Mouse (Mus musculus) midbrain, postnatal 0 days (tissue): ENCODE results near the gene BC025920. TPM values are rescaled to one million over a fixed set of nuclear protein-coding genes. Genes with fewer than 3 reads are reported as not detected.
"Not testable (repeated sequence)": the region's sequence is repeated elsewhere in the genome, so short reads cannot be mapped to it uniquely, and the experiment has no call there.

Experiments
- ATAC-seq: fragments of 200-750 bp; cut with Nextera tagmentation; 2 replicates; pipeline ENCODE4 v1.8.0; 2017; ENCODE audit warnings: moderate number of reproducible peaks, mild to moderate bottlenecking, moderate TSS enrichment, moderate library complexity; ENCODE audit not compliant: low FRiP score
- DNase-seq: peaks from one replicate; pipeline ENCODE4 v3.0.0-alpha.2; 2015; ENCODE audit warnings: low spot score
- H3K27ac ChIP-seq: fragments of 300-500 bp; sonication (generic); 2 replicates; pipeline ENCODE4 v1.5.1; 2014; ENCODE audit warnings: low read depth, mild to moderate bottlenecking, low read length, mixed read lengths
- H3K27me3 ChIP-seq: fragments of 300-500 bp; sonication (generic); 2 replicates; pipeline ENCODE4 v1.6.1; 2014; ENCODE audit warnings: low read length, control low read depth, mixed read lengths; ENCODE audit not compliant: insufficient read depth
- H3K36me3 ChIP-seq: fragments of 300-500 bp; sonication (generic); 2 replicates; pipeline ENCODE4 v1.6.1; 2014; ENCODE audit warnings: low read length, control low read depth, mixed read lengths; ENCODE audit not compliant: insufficient read depth
- H3K4me1 ChIP-seq: fragments of 300-500 bp; sonication (generic); 2 replicates; pipeline ENCODE4 v1.6.1; 2014; ENCODE audit warnings: mild to moderate bottlenecking, control low read depth, antibody characterized with exemption, low read length, mixed read lengths; ENCODE audit not compliant: insufficient read depth
- H3K4me2 ChIP-seq: fragments of 300-500 bp; sonication (generic); 2 replicates; pipeline ENCODE4 v1.6.1; 2014; ENCODE audit warnings: low read depth, mild to moderate bottlenecking, low read length, mixed read lengths; ENCODE audit not compliant: poor library complexity, severe bottlenecking
- H3K4me3 ChIP-seq: fragments of 300-500 bp; sonication (generic); 2 replicates; pipeline ENCODE4 v1.5.1; 2014; ENCODE audit warnings: low read depth, mild to moderate bottlenecking, low read length, moderate library complexity
- H3K9ac ChIP-seq: fragments of 300-500 bp; sonication (generic); replicated peaks from 2 replicates; pipeline ENCODE4 v1.6.1; 2014; ENCODE audit warnings: mild to moderate bottlenecking, low read length, moderate library complexity, mixed read lengths; ENCODE audit not compliant: poor library complexity, severe bottlenecking
- H3K9me3 ChIP-seq: fragments of 300-500 bp; sonication (generic); 2 replicates; pipeline ENCODE4 v1.6.1; 2016; ENCODE audit warnings: low read length, control low read depth
- CTCF ChIP-seq: IDR thresholded peaks from 2 replicates; pipeline ENCODE4 v1.5.1; 2016; ENCODE audit warnings: antibody characterized with exemption, mild to moderate bottlenecking
- WGBS: fragments of 180-500 bp; shearing (Covaris S2); extraction: QIAGEN DNeasy Blood & Tissue Kit; methylation state at CpG from one replicate; pipeline ENCODE4 v1.1.7; 2014; 5-methylcytosine and 5-hydroxymethylcytosine counted together
- polyA plus RNA-seq: library from polyadenylated mRNA; unstranded; fragments of >200 nt; fragmentation: Nextera tagmentation; extraction: Ambion mirVana; gene quantifications from 2 replicates; pipeline ENCODE4 v1.2.1, GENCODE M21; 2015
- total RNA-seq: library from RNA; depleted of rRNA; stranded (reverse); fragments of >200 nt; gene quantifications from 2 replicates; pipeline ENCODE4 v1.2.3, GENCODE M21; 2014

Gene BC025920
- total and polyA plus RNA-seq, 2 experiments from 2014 or later: 1.2 to 1.6 TPM

GRCm38 (mm10) chr10:81636338-81636737, 30.3 kb downstream of the BC025920 start:
- H3K27me3 ChIP-seq: no peaks in the 10 kb centered on the region
- H3K4me1 ChIP-seq: peaks cover under 1% of the 10 kb centered on the region
- no peaks in the 10 kb centered on the region for H3K9me3 ChIP-seq
- DNase-seq: no peak
- no peak overlapping the region for H3K9ac ChIP-seq
- 20% methylated on average over 8 of the region's 8 CpGs for WGBS
- no peak for ATAC-seq
- no peak for TF ChIP-seq CTCF
- no peak overlapping the region for H3K4me2 ChIP-seq
- H3K4me3 ChIP-seq: no peak overlapping the region
- no peak overlapping the region for H3K27ac ChIP-seq
- 0 out of 2 replicates have a peak, but pooled peaks cover 3% of the 10 kb centered on the region for H3K36me3 ChIP-seq

GRCm38 (mm10) chr10:81638101-81638500, 32.0 kb downstream of the BC025920 start:
- H3K36me3 ChIP-seq: 0 out of 2 replicates have a peak, but pooled peaks cover 3% of the 10 kb centered on the region
- H3K9ac ChIP-seq: no peak overlapping the region
- DNase-seq: no peak
- H3K4me3 ChIP-seq: no peak overlapping the region
- no peak overlapping the region for H3K4me2 ChIP-seq
- peaks cover 18% of the 10 kb centered on the region for H3K4me1 ChIP-seq
- no peak for ATAC-seq
- no peak for TF ChIP-seq CTCF
- WGBS: 74% methylated on average over 6 of the region's 6 CpGs
- no peaks in the 10 kb centered on the region for H3K27me3 ChIP-seq
- no peaks in the 10 kb centered on the region for H3K9me3 ChIP-seq
- H3K27ac ChIP-seq: no peak overlapping the region

GRCm38 (mm10) chr10:81640825-81641224, 34.8 kb downstream of the BC025920 start:
- not testable (repeated sequence) for H3K9me3 ChIP-seq, ATAC-seq, H3K9ac ChIP-seq, H3K4me2 ChIP-seq, H3K36me3 ChIP-seq, H3K27me3 ChIP-seq, DNase-seq, H3K27ac ChIP-seq, H3K4me3 ChIP-seq
- 33% methylated on average over 4 of the region's 4 CpGs for WGBS
- H3K4me1 ChIP-seq: peaks cover 18% of the 10 kb centered on the region

- WGBS: 96% methylated on average over 2 of the region's 2 CpGs
- H3K4me2 ChIP-seq: peak overlapping the region; percentile 18; the same call in 1 of the 2 replicates
These were observed 35.5 kb downstream of the BC025920 start for GRCm38 (mm10) chr10:81641566-81641965.

GRCm38 (mm10) chr10:81641978-81642647, 36.0 kb downstream of the BC025920 start:
- ATAC-seq (no peak), DNase-seq (no peak)
- Histone ChIP-seq H3K36me3 (0 out of 2 replicates have a peak, but pooled peaks cover 3% of the 10 kb centered on the region), H3K4me1 (peaks cover 18% of the 10 kb centered on the region), H3K4me3 (peak overlapping the region; percentile 67; the same call in 1 of the 2 replicates), H3K4me2 (peak overlapping the region; percentile 91), H3K27me3 (no peaks in the 10 kb centered on the region), H3K27ac (no peak overlapping the region; the same call in 1 of the 2 replicates), H3K9me3 (no peaks in the 10 kb centered on the region), H3K9ac (peak overlapping the region; percentile 90)
- no peak for TF ChIP-seq CTCF
- 79% methylated on average over 8 of the region's 8 CpGs for WGBS

More at GRCm38 (mm10) chr10:81641566-81641965, 35.5 kb downstream of the BC025920 start:
- Histone ChIP-seq H3K9ac (no peak overlapping the region), H3K4me3 (no peak overlapping the region), H3K4me1 (peaks cover 18% of the 10 kb centered on the region), H3K36me3 (0 out of 2 replicates have a peak, but pooled peaks cover 3% of the 10 kb centered on the region), H3K27ac (no peak overlapping the region), H3K9me3 (no peaks in the 10 kb centered on the region), H3K27me3 (no peaks in the 10 kb centered on the region)
- no peak for DNase-seq
- no peak for TF ChIP-seq CTCF
- no peak for ATAC-seq
